Mouse (Mus musculus) liver, adult 2 months (tissue): Measurements from ENCODE around the gene Bclaf1. TPM values are rescaled to one million over a fixed set of nuclear protein-coding genes. Genes with fewer than 3 reads are reported as not detected.

ENCODE experiments used
- DNase-seq: peaks from one replicate; pipeline ENCODE4 v3.0.0-alpha.2; 2011; ENCODE audit warnings: low read depth, low spot score; ENCODE audit errors: extremely low read depth
- H3K27ac ChIP-seq: fragments of 200-500 bp; replicated peaks from 2 replicates; pipeline ENCODE4 v1.5.1; 2012; ENCODE audit warnings: low read depth, mild to moderate bottlenecking, control low read depth, inconsistent platforms, low read length; ENCODE audit not compliant: insufficient read depth
- H3K27me3 ChIP-seq: fragments of 200-500 bp; 2 replicates; pipeline ENCODE4 v1.6.1; 2012; ENCODE audit warnings: mild to moderate bottlenecking, moderate library complexity, low read length, inconsistent platforms; ENCODE audit not compliant: control insufficient read depth, insufficient read depth
- H3K36me3 ChIP-seq: fragments of 200-500 bp; 2 replicates; pipeline ENCODE4 v1.6.1; 2012; ENCODE audit warnings: low read length, inconsistent platforms; ENCODE audit not compliant: control insufficient read depth, insufficient read depth
- H3K4me1 ChIP-seq: fragments of 200-500 bp; 2 replicates; pipeline ENCODE4 v1.6.1; 2011; ENCODE audit warnings: low read length; ENCODE audit not compliant: control insufficient read depth, insufficient read depth
- H3K4me3 ChIP-seq: fragments of 200-500 bp; 2 replicates; pipeline ENCODE4 v1.5.1; 2011; ENCODE audit warnings: low read depth, mild to moderate bottlenecking, control low read depth, low read length, moderate library complexity; ENCODE audit not compliant: insufficient read depth
- H3K79me2 ChIP-seq: fragments of 200-500 bp; 2 replicates; pipeline ENCODE4 v1.6.1; 2012; ENCODE audit warnings: inconsistent platforms, mild to moderate bottlenecking, low read length, moderate library complexity; ENCODE audit not compliant: control insufficient read depth, insufficient read depth
- H3K9ac ChIP-seq: fragments of 200-500 bp; 2 replicates; pipeline ENCODE4 v1.6.1; 2012; ENCODE audit warnings: low read depth, mild to moderate bottlenecking, control low read depth, inconsistent platforms, low read length
- CTCF ChIP-seq: fragments of 200-500 bp; IDR thresholded peaks from 2 replicates; pipeline ENCODE4 v1.5.1; 2011; ENCODE audit warnings: low read depth, low read length, control low read depth
- POLR2A ChIP-seq: fragments of 200-500 bp; IDR thresholded peaks from 2 replicates; pipeline ENCODE4 v1.6.1; 2011; ENCODE audit warnings: low read length, control low read depth; ENCODE audit not compliant: insufficient read depth; ENCODE audit errors: extremely low read depth
- WGBS: fragments of 180-500 bp; shearing (Covaris S2); methylation state at CpG from one replicate; pipeline ENCODE4 v1.1.7; 2018; 5-methylcytosine and 5-hydroxymethylcytosine counted together
- polyA plus RNA-seq: library from polyadenylated mRNA; depleted of rRNA; stranded (reverse); fragments of >200 nt; gene quantifications from 2 replicates; pipeline ENCODE4 v1.2.3, GENCODE M21; 2012; rRNA removed
- total RNA-seq: library from RNA; depleted of rRNA; stranded (reverse); fragments of >200 nt; gene quantifications from 2 replicates; pipeline ENCODE4 v1.2.3, GENCODE M21; 2014; rRNA removed

Gene Bclaf1
- total and polyA plus RNA-seq, 2 experiments = 6.9 to 73.1 TPM

DNA sequence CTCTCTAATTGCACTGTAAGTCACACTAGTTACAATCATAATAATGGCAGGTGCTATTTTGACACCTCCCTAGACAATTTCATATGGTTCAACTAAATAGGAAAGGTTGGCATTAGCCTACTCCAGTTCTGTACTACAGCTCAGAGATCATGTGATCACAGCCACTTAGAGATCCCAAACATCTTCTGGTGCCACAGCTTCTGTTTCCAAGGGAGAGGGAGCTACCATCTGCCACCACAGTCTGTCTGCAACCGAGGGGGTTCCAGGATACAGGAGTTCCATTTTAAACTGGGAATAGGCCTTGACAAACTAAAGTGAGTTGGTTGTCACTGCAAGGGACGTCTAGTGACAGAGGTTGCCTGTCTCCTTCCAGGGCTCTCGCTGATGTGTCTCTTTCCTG lies 68.5 kb downstream of the Bclaf1 start:
- H3K36me3 ChIP-seq = no peaks in the 10 kb centered on the region
- H3K27ac ChIP-seq = no peak overlapping the region
- no peaks in the 10 kb centered on the region for H3K79me2 ChIP-seq
- no peaks in the 10 kb centered on the region for H3K4me1 ChIP-seq
- H3K4me3 ChIP-seq = no peak overlapping the region
- 89% methylated on average over 3 of the region's 3 CpGs for WGBS
- no peak overlapping the region for H3K9ac ChIP-seq
- no peaks in the 10 kb centered on the region for H3K27me3 ChIP-seq
- TF ChIP-seq CTCF (no peak), POLR2A (no peak)
- no peak for DNase-seq

DNA sequence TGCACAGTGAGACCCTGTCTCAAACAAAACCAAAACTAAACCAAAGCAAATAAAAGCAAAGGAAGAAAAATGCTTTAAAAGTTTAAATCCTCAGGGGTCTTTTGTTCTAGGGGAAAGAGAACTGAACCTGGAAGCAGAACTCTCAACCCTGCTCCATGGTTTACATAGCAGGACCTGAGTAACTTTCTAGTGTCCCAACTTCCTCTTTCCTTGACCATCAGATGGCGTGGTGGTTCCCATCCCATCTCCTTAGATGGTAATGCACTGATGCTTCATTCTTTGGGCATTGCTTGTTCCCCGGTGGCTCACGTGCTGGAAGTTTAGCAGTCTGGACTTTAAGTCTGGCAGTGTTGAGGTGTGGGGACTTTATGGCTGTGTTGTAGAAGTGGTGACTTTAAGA lies 69.1 kb downstream of the Bclaf1 start:
- 82% methylated on average over 3 of the region's 3 CpGs for WGBS

DNA sequence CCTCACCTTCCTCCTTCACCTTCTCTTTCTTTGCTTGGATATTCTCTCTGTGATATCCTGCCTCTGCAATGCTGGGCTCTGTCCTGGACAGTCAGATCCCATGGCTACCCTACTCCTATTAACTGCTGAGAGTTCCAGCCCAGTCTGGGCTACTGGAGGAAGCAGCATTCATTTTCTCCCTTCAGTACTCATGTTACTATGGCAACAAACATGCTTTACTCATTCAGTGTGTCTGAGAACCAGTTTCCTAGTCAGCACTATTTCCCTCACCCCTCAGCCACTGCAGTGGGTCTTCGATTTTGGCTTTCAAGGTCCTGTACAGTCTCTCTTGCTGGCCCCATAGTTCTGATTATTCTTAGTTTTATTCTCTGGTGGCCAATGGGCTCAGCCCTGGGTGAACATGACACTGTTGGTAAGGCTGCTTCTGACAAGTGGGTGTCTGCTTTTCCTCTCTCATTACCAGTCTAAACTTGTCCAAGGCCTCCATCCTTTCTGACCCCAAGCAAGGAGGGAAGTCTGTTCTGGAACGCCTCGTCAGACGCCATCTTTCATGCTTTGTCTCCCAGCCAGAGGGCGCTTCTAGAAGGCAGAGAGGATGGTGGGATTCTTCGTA lies 70.6 kb downstream of the Bclaf1 start:
- no peak overlapping the region for H3K4me3 ChIP-seq
- no peaks in the 10 kb centered on the region for H3K4me1 ChIP-seq
- no peak for DNase-seq
- no peak overlapping the region for H3K27ac ChIP-seq
- WGBS = 91% methylated on average over 6 of the region's 6 CpGs
- no peaks in the 10 kb centered on the region for H3K36me3 ChIP-seq
- TF ChIP-seq POLR2A = no peak
- TF ChIP-seq CTCF = no peak
- H3K79me2 ChIP-seq = no peaks in the 10 kb centered on the region
- no peaks in the 10 kb centered on the region for H3K27me3 ChIP-seq
- H3K9ac ChIP-seq = no peak overlapping the region

More for the DNA sequence above, 69.1 kb downstream of the Bclaf1 start:
- H3K4me1 ChIP-seq = no peaks in the 10 kb centered on the region
- H3K79me2 ChIP-seq = no peaks in the 10 kb centered on the region
- no peaks in the 10 kb centered on the region for H3K27me3 ChIP-seq
- H3K27ac ChIP-seq = no peak overlapping the region
- no peak for DNase-seq
- no peak for TF ChIP-seq POLR2A
- no peak for TF ChIP-seq CTCF
- no peak overlapping the region for H3K9ac ChIP-seq
- H3K36me3 ChIP-seq = no peaks in the 10 kb centered on the region
- H3K4me3 ChIP-seq = no peak overlapping the region

GRCm38 (mm10) chr10:20390568-20390967 lies 78.3 kb downstream of the Bclaf1 start:
- DNase-seq = no peak
- H3K4me3 ChIP-seq = no peak overlapping the region
- TF ChIP-seq CTCF = no peak
- no peak for TF ChIP-seq POLR2A
- no peaks in the 10 kb centered on the region for H3K27me3 ChIP-seq
- no peaks in the 10 kb centered on the region for H3K36me3 ChIP-seq
- H3K4me1 ChIP-seq = no peaks in the 10 kb centered on the region
- WGBS = 67% methylated on average over 3 of the region's 3 CpGs
- no peak overlapping the region for H3K9ac ChIP-seq
- no peak overlapping the region for H3K27ac ChIP-seq
- no peaks in the 10 kb centered on the region for H3K79me2 ChIP-seq

Other genes starting within 250 kb of the Bclaf1 start
- gene Map7, start 164.0 kb upstream of the Bclaf1 start, total RNA-seq = 13.7 and 15.6 TPM in 2 replicates
- 9.5 and 11.1 TPM in 2 replicates for gene Map7, start 164.0 kb upstream of the Bclaf1 start, polyA plus RNA-seq
- 0.13 TPM in 1 of 2 replicates, not detected in the other for gene Mtfr2, start 35.3 kb downstream of the Bclaf1 start, total RNA-seq
- gene Mtfr2, start 35.3 kb downstream of the Bclaf1 start, polyA plus RNA-seq = 0.05 TPM in 1 of 2 replicates, not detected in the other